Mouse (Mus musculus) liver, postnatal 0 days (tissue): ENCODE data around the gene Sos1.

Experiments
- CTCF ChIP-seq: sonication (generic); IDR thresholded peaks from 2 replicates; pipeline ENCODE4 v1.5.1; 2016; ENCODE audit warnings: antibody characterized with exemption, low read depth
- EP300 ChIP-seq: IDR thresholded peaks from 2 replicates; pipeline ENCODE4 v1.6.1; 2016; ENCODE audit warnings: antibody characterized with exemption, low read depth, mild to moderate bottlenecking

DNA sequence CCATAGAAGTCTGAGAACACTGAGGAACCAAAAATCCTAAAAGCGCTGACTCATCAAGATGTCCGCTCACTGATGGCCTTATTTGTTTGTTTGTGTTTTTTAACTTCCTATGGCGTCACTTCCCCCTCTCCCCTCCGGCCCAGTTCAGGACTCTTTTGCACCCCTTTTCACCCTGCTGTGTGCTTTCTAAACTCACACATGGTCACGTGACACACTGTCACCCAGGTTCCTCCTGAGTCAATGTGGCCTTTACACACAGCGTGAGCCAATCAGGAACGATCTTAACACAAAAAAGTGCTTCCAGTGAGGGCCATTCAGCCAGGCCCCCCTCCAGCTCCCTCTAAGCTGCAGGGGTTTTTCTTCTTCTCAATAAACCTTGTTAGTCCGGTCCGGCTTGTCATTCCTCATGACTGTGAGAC, 16.9 kb upstream of the Sos1 start:
- TF ChIP-seq EP300 = no peak
- TF ChIP-seq CTCF = no peak
